Mouse (Mus musculus) thymus, adult 2 months (tissue): ENCODE data around the gene Gpatch2.

ENCODE experiments used
- CTCF ChIP-seq: fragments of 200-500 bp; IDR thresholded peaks from 2 replicates; pipeline ENCODE4 v1.5.1; 2012; ENCODE audit warnings: mild to moderate bottlenecking, control low read depth, low read length, moderate library complexity, borderline replicate concordance; ENCODE audit not compliant: control insufficient read depth, poor library complexity, insufficient read depth; ENCODE audit errors: extremely low read depth
- POLR2A ChIP-seq: fragments of 200-500 bp; IDR thresholded peaks from 2 replicates; pipeline ENCODE4 v1.6.1; 2012; ENCODE audit warnings: mild to moderate bottlenecking, low read length, control low read depth, moderate library complexity; ENCODE audit not compliant: control insufficient read depth, poor library complexity, insufficient read depth; ENCODE audit errors: extremely low read depth

DNA sequence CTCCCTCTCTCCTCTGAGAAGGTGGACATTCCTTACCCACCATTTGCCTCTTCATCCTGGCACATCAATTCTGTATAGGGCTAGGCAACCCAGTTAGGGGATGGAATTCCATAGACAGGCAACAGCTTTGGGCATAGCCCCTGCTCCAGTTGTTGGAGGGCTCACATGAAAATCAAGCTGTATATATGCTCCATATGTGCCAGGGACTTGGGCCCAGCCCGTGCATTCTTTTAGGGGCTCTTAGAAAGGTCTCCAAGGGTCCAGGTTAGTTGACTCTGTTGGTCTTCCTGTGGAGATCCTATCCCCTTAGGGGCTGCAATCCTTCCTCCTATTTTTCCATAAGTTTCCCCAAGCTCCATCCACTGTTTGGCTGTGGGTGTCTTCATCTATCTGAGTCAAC lies 80.4 kb downstream of the Gpatch2 start:
- TF ChIP-seq CTCF (no peak), POLR2A (no peak)
